Mouse (Mus musculus): ENCODE results near the gene Atp6v0b. TPM values are rescaled to one million over a fixed set of nuclear protein-coding genes. Genes with fewer than 3 reads are reported as not detected.

Atp6v0b gene
- 100 to 1,000 TPM; 109 to 124 TPM for total RNA-seq (2021)
- 279 and 324 TPM in 2 replicates for polyA plus RNA-seq (2012; rRNA removed)
- long read RNA-seq, transcript Atp6v0b-201 (8 exons, 1,000 nt), result major isoform, 106 of 129 reads
- long read RNA-seq, partial matches to known transcripts, result 10 of 129 reads
- long read RNA-seq, other reads (novel, unspliced or antisense), result 13 of 129 reads

- peak within 1 kb of the TSS; percentile 89 for H3K4me3 ChIP-seq
- H3K4me1 ChIP-seq (ENCODE audit: control insufficient read depth, insufficient read depth, low read length), result peaks cover 7% of the 10 kb centered on the region
- under 1% methylated on average over 37 of the region's 37 CpGs for WGBS
- H3K27me3 ChIP-seq (ENCODE audit: control insufficient read depth, insufficient read depth, low read length), result no peaks in the 10 kb centered on the region
- intact Hi-C loops (cut with DNase I), result no loop called here
- H3K36me3 ChIP-seq (ENCODE audit: control insufficient read depth, insufficient read depth, low read length), result no peaks in the 10 kb centered on the region
- no peaks in the 10 kb centered on the region for H3K79me2 ChIP-seq (replicated peaks; ENCODE audit: control insufficient read depth, insufficient read depth, low read length)
- peak; percentile 95 to 96 for DNase-seq
- 0 out of 2 replicates have a peak, but pooled peaks have one; percentile 8 for TF ChIP-seq EP300 (IDR thresholded peaks at IDR 0.05; ENCODE audit: insufficient read depth, low read depth, low read length)
- no peak for TF ChIP-seq CTCF (IDR thresholded peaks at IDR 0.05)
- TF ChIP-seq POLR2A (IDR thresholded peaks at IDR 0.05; ENCODE audit: insufficient read depth, low read depth, low read length), result peak; percentile 83
- H3K9ac ChIP-seq (ENCODE audit: low read depth, low read length), result peak within 1 kb of the TSS; percentile 89
- H3K27ac ChIP-seq, result peak within 1 kb of the TSS; percentile 91
These were observed at the start of gene Atp6v0b for GRCm38 (mm10) chr4:117887133-117887532. Gene Atp6v0b (minus strand): TSS chr4:117887333.

- H3K27me3 ChIP-seq (ENCODE audit: control insufficient read depth, insufficient read depth, low read length), result 0 out of 2 replicates have a peak, but pooled peaks cover 2% of the 10 kb centered on the region
- H3K27ac ChIP-seq, result no peak overlapping the region
- H3K36me3 ChIP-seq (ENCODE audit: control insufficient read depth, insufficient read depth, low read length), result no peaks in the 10 kb centered on the region
- no peaks in the 10 kb centered on the region for H3K79me2 ChIP-seq (replicated peaks; ENCODE audit: control insufficient read depth, insufficient read depth, low read length)
- TF ChIP-seq POLR2A (IDR thresholded peaks at IDR 0.05; ENCODE audit: insufficient read depth, low read depth, low read length) (no peak), CTCF (IDR thresholded peaks at IDR 0.05) (no peak), EP300 (IDR thresholded peaks at IDR 0.05; ENCODE audit: insufficient read depth, low read depth, low read length) (no peak)
- H3K4me3 ChIP-seq, result no peak overlapping the region
- no peaks in the 10 kb centered on the region for H3K4me1 ChIP-seq (ENCODE audit: control insufficient read depth, insufficient read depth, low read length)
- WGBS, result 79% methylated on average over 4 of the region's 4 CpGs
- intact Hi-C loops (cut with DNase I), result no loop called here
- H3K9ac ChIP-seq (ENCODE audit: low read depth, low read length), result no peak overlapping the region
- no peak for DNase-seq
These were observed 46.9 kb upstream of the Atp6v0b start for GRCm38 (mm10) chr4:117934081-117934480.

- Histone ChIP-seq H3K4me1 (ENCODE audit: control insufficient read depth, insufficient read depth, low read length) (no peaks in the 10 kb centered on the region), H3K79me2 (replicated peaks; ENCODE audit: control insufficient read depth, insufficient read depth, low read length) (no peaks in the 10 kb centered on the region), H3K4me3 (no peak overlapping the region), H3K27me3 (ENCODE audit: control insufficient read depth, insufficient read depth, low read length) (0 out of 2 replicates have a peak, but pooled peaks cover 2% of the 10 kb centered on the region), H3K9ac (ENCODE audit: low read depth, low read length) (no peak overlapping the region), H3K36me3 (ENCODE audit: control insufficient read depth, insufficient read depth, low read length) (no peaks in the 10 kb centered on the region), H3K27ac (no peak overlapping the region)
- intact Hi-C loops (cut with DNase I), result no loop called here
- TF ChIP-seq POLR2A (IDR thresholded peaks at IDR 0.05; ENCODE audit: insufficient read depth, low read depth, low read length) (no peak), EP300 (IDR thresholded peaks at IDR 0.05; ENCODE audit: insufficient read depth, low read depth, low read length) (no peak), CTCF (IDR thresholded peaks at IDR 0.05) (no peak)
- no peak for DNase-seq
- 91% methylated on average over 5 of the region's 5 CpGs for WGBS
These were observed 46.1 kb upstream of the Atp6v0b start for GRCm38 (mm10) chr4:117933248-117933647.

- peaks cover 2% of the 10 kb centered on the region; the same call in 1 of the 2 replicates for H3K27me3 ChIP-seq (ENCODE audit: control insufficient read depth, insufficient read depth, low read length)
- peak within 1 kb of the TSS; percentile 23 for H3K4me3 ChIP-seq
- H3K79me2 ChIP-seq (replicated peaks; ENCODE audit: control insufficient read depth, insufficient read depth, low read length), result no peaks in the 10 kb centered on the region
- H3K27ac ChIP-seq, result no peak within 1 kb of the TSS
- WGBS, result 1% methylated on average over 33 of the region's 33 CpGs
- TF ChIP-seq CTCF (IDR thresholded peaks at IDR 0.05), result no peak
- TF ChIP-seq POLR2A (IDR thresholded peaks at IDR 0.05; ENCODE audit: insufficient read depth, low read depth, low read length), result no peak
- no peak for TF ChIP-seq EP300 (IDR thresholded peaks at IDR 0.05; ENCODE audit: insufficient read depth, low read depth, low read length)
- intact Hi-C loops (cut with DNase I), result loop anchor here (5.0 kb wide), 2 partner anchors 92 to 103 kb away; no protein-coding TSS in a partner anchor
- no peaks in the 10 kb centered on the region for H3K36me3 ChIP-seq (ENCODE audit: control insufficient read depth, insufficient read depth, low read length)
- H3K4me1 ChIP-seq (ENCODE audit: control insufficient read depth, insufficient read depth, low read length), result no peaks in the 10 kb centered on the region
- 0 out of 2 replicates have a peak within 1 kb of the TSS, but pooled peaks have one; percentile 9 for H3K9ac ChIP-seq (ENCODE audit: low read depth, low read length)
- DNase-seq, result no peak
These were observed 42.3 kb upstream of the Atp6v0b start, which contains the start of gene Artn for GRCm38 (mm10) chr4:117929391-117929881. Gene Artn (minus strand): TSS chr4:117929763.

DNA sequence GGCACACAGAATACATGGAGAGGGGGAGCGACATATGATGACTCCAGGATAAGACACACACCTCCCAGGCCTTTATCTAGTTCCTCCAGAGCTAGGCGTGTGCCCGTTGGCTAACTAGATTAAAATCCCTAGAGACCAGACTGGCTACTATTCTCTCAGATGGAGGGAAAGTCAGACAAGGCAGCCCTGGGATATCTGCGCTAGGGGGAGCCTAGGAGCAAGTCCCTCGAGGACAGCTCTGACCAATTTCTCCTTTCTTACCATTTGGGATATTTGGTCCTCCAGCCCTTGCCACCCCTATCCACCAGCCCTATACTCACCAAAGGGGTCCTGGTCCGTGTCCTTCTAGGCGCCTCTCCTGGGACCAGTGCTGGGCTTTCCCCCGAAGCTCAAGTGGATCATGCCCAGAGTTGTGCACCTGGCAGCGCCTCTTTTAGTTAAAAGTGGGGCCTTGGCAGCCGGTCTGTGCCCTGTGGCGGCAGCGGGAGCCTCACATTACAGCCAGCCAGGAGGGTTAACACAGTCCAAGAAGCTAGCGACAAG, 41.6 kb upstream of the Atp6v0b start:
- intact Hi-C loops (cut with DNase I), result loop anchor here (1.0 to 5.0 kb wide), 3 partner anchors 91 to 155 kb away; no protein-coding TSS in a partner anchor
- H3K4me1 ChIP-seq (ENCODE audit: control insufficient read depth, insufficient read depth, low read length), result no peaks in the 10 kb centered on the region
- no peak overlapping the region for H3K27ac ChIP-seq
- H3K36me3 ChIP-seq (ENCODE audit: control insufficient read depth, insufficient read depth, low read length), result no peaks in the 10 kb centered on the region
- no peak overlapping the region for H3K9ac ChIP-seq (ENCODE audit: low read depth, low read length)
- peaks cover 2% of the 10 kb centered on the region; the same call in 1 of the 2 replicates for H3K27me3 ChIP-seq (ENCODE audit: control insufficient read depth, insufficient read depth, low read length)
- TF ChIP-seq EP300 (IDR thresholded peaks at IDR 0.05; ENCODE audit: insufficient read depth, low read depth, low read length) (0 out of 2 replicates have a peak, but pooled peaks have one; percentile 25), POLR2A (IDR thresholded peaks at IDR 0.05; ENCODE audit: insufficient read depth, low read depth, low read length) (no peak), CTCF (IDR thresholded peaks at IDR 0.05) (peak; percentile 63)
- WGBS, result 1% methylated on average over 13 of the region's 13 CpGs
- H3K79me2 ChIP-seq (replicated peaks; ENCODE audit: control insufficient read depth, insufficient read depth, low read length), result no peaks in the 10 kb centered on the region
- peak; percentile 52 to 66 for DNase-seq
- H3K4me3 ChIP-seq, result peak overlapping the region; percentile 23; the same call in 1 of the 2 replicates
